Mouse (Mus musculus): ENCODE measurements at regions not wholly inside any gene's neighbourhood (a gene's known extent, or its start where the extent isn't known, plus 50 kb on each side); places are given as distances from the start of the nearest gene placed in this dataset.

GRCm38 (mm10) chr8:8779931-8780330 lies 89.6 kb upstream of the Arglu1 start:
- Histone ChIP-seq H3K27ac (no peak overlapping the region), H3K4me2 (ENCODE audit: low read depth) (no peak overlapping the region), H3K4me1 (replicated peaks; ENCODE audit: control insufficient read depth in 2 of 2, insufficient read depth in 2 of 2, low read length in 1 of 2) (no peaks in the 10 kb centered on the region), H3K9me3 (ENCODE audit: control insufficient read depth, low read length) (no peaks in the 10 kb centered on the region), H3K9ac (replicated peaks) (no peak overlapping the region), H3K27me3 (ENCODE audit: control insufficient read depth, insufficient read depth, low read length) (no peaks in the 10 kb centered on the region), H3K36me3 (replicated peaks; ENCODE audit: control insufficient read depth, insufficient read depth, low read depth) (no peaks in the 10 kb centered on the region), H3K4me3 (ENCODE audit: insufficient read depth in 1 of 2, low read depth in 2 of 2, low read length in 2 of 2) (no peak overlapping the region)
- DNase-seq (ENCODE audit: low read depth in 3 of 3, low spot score in 3 of 3) (no peak), ATAC-seq (ENCODE audit: insufficient read depth) (no peak)
- TF ChIP-seq CTCF (IDR thresholded peaks at IDR 0.05; ENCODE audit: low read depth) (no peak), EP300 (IDR thresholded peaks at IDR 0.05; ENCODE audit: low read depth) (no peak)
- 79% methylated on average over 15 of the region's 15 CpGs for WGBS (ENCODE audit: insufficient replicate concordance)

GRCm38 (mm10) chr8:8774496-8775015 lies 84.2 kb upstream of the Arglu1 start:
- H3K27me3 ChIP-seq (ENCODE audit: control insufficient read depth, insufficient read depth, low read length), result no peaks in the 10 kb centered on the region
- no peak overlapping the region for H3K27ac ChIP-seq
- no peaks in the 10 kb centered on the region for H3K36me3 ChIP-seq (replicated peaks; ENCODE audit: control insufficient read depth, insufficient read depth, low read depth)
- no peak for TF ChIP-seq CTCF (IDR thresholded peaks at IDR 0.05; ENCODE audit: low read depth)
- no peak for TF ChIP-seq EP300 (IDR thresholded peaks at IDR 0.05; ENCODE audit: low read depth)
- no peak for DNase-seq (ENCODE audit: low read depth in 3 of 3, low spot score in 3 of 3)
- no peak overlapping the region for H3K4me2 ChIP-seq (ENCODE audit: low read depth)
- H3K4me1 ChIP-seq (replicated peaks; ENCODE audit: control insufficient read depth in 2 of 2, insufficient read depth in 2 of 2, low read length in 1 of 2), result no peaks in the 10 kb centered on the region
- no peaks in the 10 kb centered on the region for H3K9me3 ChIP-seq (ENCODE audit: control insufficient read depth, low read length)
- 20% methylated on average over 5 of the region's 5 CpGs for WGBS (ENCODE audit: insufficient replicate concordance)
- no peak overlapping the region for H3K9ac ChIP-seq (replicated peaks)
- H3K4me3 ChIP-seq (ENCODE audit: insufficient read depth in 1 of 2, low read depth in 2 of 2, low read length in 2 of 2), result no peak overlapping the region
- no peak for ATAC-seq (ENCODE audit: insufficient read depth)

GRCm38 (mm10) chr8:8772424-8772823 lies 82.1 kb upstream of the Arglu1 start:
- H3K36me3 ChIP-seq (replicated peaks; ENCODE audit: control insufficient read depth, insufficient read depth, low read depth), result no peaks in the 10 kb centered on the region
- H3K9ac ChIP-seq (replicated peaks), result no peak overlapping the region
- no peaks in the 10 kb centered on the region for H3K9me3 ChIP-seq (ENCODE audit: control insufficient read depth, low read length)
- no peaks in the 10 kb centered on the region for H3K4me1 ChIP-seq (replicated peaks; ENCODE audit: control insufficient read depth in 2 of 2, insufficient read depth in 2 of 2, low read length in 1 of 2)
- H3K4me2 ChIP-seq (ENCODE audit: low read depth), result no peak overlapping the region
- no peak overlapping the region for H3K27ac ChIP-seq
- 51% methylated on average over 5 of the region's 5 CpGs for WGBS (ENCODE audit: insufficient replicate concordance)
- TF ChIP-seq EP300 (IDR thresholded peaks at IDR 0.05; ENCODE audit: low read depth), result no peak
- no peak for TF ChIP-seq CTCF (IDR thresholded peaks at IDR 0.05; ENCODE audit: low read depth)
- DNase-seq (ENCODE audit: low read depth in 3 of 3, low spot score in 3 of 3) (no peak), ATAC-seq (ENCODE audit: insufficient read depth) (no peak)
- no peaks in the 10 kb centered on the region for H3K27me3 ChIP-seq (ENCODE audit: control insufficient read depth, insufficient read depth, low read length)
- no peak overlapping the region for H3K4me3 ChIP-seq (ENCODE audit: insufficient read depth in 1 of 2, low read depth in 2 of 2, low read length in 2 of 2)

- WGBS (ENCODE audit: insufficient replicate concordance), result 56% methylated on average over 8 of the region's 8 CpGs
- H3K4me2 ChIP-seq (ENCODE audit: low read depth), result no peak overlapping the region
- H3K27ac ChIP-seq, result no peak overlapping the region
- ATAC-seq (ENCODE audit: insufficient read depth), result no peak
- H3K36me3 ChIP-seq (replicated peaks; ENCODE audit: control insufficient read depth, insufficient read depth, low read depth), result no peaks in the 10 kb centered on the region
- no peaks in the 10 kb centered on the region for H3K4me1 ChIP-seq (replicated peaks; ENCODE audit: control insufficient read depth in 2 of 2, insufficient read depth in 2 of 2, low read length in 1 of 2)
- no peak for TF ChIP-seq EP300 (IDR thresholded peaks at IDR 0.05; ENCODE audit: low read depth)
- no peak for TF ChIP-seq CTCF (IDR thresholded peaks at IDR 0.05; ENCODE audit: low read depth)
- no peaks in the 10 kb centered on the region for H3K9me3 ChIP-seq (ENCODE audit: control insufficient read depth, low read length)
- H3K4me3 ChIP-seq (ENCODE audit: insufficient read depth in 1 of 2, low read depth in 2 of 2, low read length in 2 of 2), result no peak overlapping the region
- DNase-seq (ENCODE audit: low read depth in 3 of 3, low spot score in 3 of 3), result no peak
- no peaks in the 10 kb centered on the region for H3K27me3 ChIP-seq (ENCODE audit: control insufficient read depth, insufficient read depth, low read length)
- H3K9ac ChIP-seq (replicated peaks), result no peak overlapping the region
Observed at GRCm38 (mm10) chr8:8770397-8770796, 80.1 kb upstream of the Arglu1 start.

- Histone ChIP-seq H3K36me3 (replicated peaks; ENCODE audit: control insufficient read depth, insufficient read depth, low read depth) (no peaks in the 10 kb centered on the region), H3K27ac (no peak overlapping the region), H3K9ac (replicated peaks) (no peak overlapping the region), H3K9me3 (ENCODE audit: control insufficient read depth, low read length) (no peaks in the 10 kb centered on the region), H3K27me3 (ENCODE audit: control insufficient read depth, insufficient read depth, low read length) (no peaks in the 10 kb centered on the region), H3K4me2 (ENCODE audit: low read depth) (no peak overlapping the region), H3K4me3 (ENCODE audit: insufficient read depth in 1 of 2, low read depth in 2 of 2, low read length in 2 of 2) (no peak overlapping the region), H3K4me1 (replicated peaks; ENCODE audit: control insufficient read depth in 2 of 2, insufficient read depth in 2 of 2, low read length in 1 of 2) (no peaks in the 10 kb centered on the region)
- ATAC-seq (ENCODE audit: insufficient read depth) (no peak), DNase-seq (ENCODE audit: low read depth in 3 of 3, low spot score in 3 of 3) (no peak)
- TF ChIP-seq CTCF (IDR thresholded peaks at IDR 0.05; ENCODE audit: low read depth) (no peak), EP300 (IDR thresholded peaks at IDR 0.05; ENCODE audit: low read depth) (no peak)
- 75% methylated on average over 12 of the region's 12 CpGs for WGBS (ENCODE audit: insufficient replicate concordance)
Observed at GRCm38 (mm10) chr8:8762354-8762753, 72.0 kb upstream of the Arglu1 start.
